Mouse (Mus musculus): Measurements from ENCODE around the gene Iqcb1.

Gene Iqcb1

GRCm38 (mm10) chr16:36875276-36875851 is 47.2 kb downstream of the Iqcb1 start:
- peak; percentile 49 for DNase-seq (ENCODE audit: low spot score)

- no peak for DNase-seq (ENCODE audit: low spot score)
Observed at GRCm38 (mm10) chr16:36877316-36877715, 49.1 kb downstream of the Iqcb1 start.

DNA sequence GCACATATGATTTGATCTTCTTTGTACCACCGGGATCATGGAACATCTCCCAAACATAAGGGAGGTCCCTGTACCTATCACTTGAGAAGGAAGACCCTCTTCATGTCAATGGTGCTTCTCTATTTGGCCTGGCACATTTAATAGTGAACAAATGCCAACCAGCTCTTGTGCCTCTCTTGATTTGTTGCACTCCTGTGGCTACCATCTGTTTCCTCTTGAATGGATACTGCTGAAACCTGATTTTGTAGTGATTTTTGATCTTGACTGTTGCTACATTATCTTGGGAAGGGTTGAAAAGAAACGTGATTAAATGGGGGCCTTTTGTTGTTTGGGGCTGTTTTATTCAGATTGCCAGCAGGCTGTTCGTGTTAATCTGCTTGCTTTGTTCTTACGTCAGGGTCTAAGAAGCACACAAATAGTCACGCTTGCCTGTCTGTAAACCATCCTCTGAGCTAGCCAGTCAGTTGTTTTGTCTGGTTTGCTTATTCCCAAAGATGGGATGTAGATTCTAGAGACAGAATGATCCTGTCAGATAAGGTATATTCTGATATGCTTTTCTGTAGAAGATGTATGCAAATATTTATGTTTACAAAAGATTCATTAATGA is 54.7 kb downstream of the Iqcb1 start:
- no peak for DNase-seq (ENCODE audit: low spot score)

DNA sequence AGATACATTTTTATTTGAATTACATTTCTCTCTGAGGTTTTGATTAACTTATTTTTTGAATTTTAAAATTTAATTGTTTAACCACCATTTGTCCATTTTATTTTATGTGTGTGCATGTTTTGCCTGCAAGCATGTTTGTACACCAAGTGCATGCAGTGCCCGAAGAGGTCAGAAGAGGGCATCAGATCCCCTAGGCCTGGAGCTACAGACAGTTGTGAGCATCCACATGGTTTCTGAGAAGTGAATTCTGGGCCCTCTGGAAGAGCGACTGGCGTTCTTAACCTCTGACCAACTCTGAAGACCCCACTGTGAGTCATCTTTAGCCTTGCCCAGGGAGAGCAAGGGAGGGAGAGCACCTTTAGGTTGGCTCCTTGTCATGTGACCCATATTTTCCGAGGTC is 56.7 kb downstream of the Iqcb1 start:
- no peak for DNase-seq (ENCODE audit: low spot score)

DNA sequence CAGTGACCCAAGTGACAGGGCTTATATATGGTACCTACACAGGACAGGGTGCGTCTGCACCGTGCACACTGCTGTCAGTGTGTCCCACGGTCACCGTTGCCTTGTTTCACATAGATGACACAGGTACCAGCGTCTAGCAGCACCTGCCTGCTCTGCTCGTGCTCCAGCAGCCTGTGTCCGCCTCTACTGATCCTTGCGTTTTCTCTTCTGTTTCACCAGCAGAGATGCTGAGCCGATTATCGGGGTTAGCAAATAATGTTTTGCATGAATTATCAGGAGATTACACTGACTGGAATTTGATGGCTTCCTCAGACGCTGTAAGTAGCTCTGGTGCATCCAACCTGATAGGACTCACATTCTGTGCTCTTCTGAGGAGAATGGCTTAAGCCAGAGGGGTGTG is 57.7 kb downstream of the Iqcb1 start:
- DNase-seq (ENCODE audit: low spot score), result no peak

DNA sequence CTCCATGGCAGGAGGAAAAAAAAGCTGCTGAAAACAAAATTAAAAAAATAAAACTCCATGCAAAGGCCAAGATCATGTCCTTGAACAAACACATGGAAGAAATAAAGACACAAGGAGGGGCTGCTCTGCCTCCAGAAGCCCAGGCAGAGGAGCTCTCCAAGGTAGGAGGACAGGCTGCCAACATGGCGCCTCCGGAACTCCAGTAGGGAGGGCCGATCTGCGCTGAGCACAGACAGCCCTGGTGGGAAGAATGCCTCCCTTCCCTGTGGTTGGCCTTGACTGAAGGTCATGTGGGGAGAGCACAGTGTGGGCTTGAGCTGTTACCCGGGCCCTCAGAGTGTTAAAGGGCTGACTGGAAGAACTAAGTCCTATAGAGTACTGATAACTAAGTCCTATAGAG is 59.4 kb downstream of the Iqcb1 start:
- no peak for DNase-seq (ENCODE audit: low spot score)

GRCm38 (mm10) chr16:36890559-36890958 is 62.4 kb downstream of the Iqcb1 start:
- DNase-seq (ENCODE audit: low spot score), result no peak

GRCm38 (mm10) chr16:36891415-36891814 is 63.2 kb downstream of the Iqcb1 start:
- DNase-seq (ENCODE audit: low spot score), result no peak

DNA sequence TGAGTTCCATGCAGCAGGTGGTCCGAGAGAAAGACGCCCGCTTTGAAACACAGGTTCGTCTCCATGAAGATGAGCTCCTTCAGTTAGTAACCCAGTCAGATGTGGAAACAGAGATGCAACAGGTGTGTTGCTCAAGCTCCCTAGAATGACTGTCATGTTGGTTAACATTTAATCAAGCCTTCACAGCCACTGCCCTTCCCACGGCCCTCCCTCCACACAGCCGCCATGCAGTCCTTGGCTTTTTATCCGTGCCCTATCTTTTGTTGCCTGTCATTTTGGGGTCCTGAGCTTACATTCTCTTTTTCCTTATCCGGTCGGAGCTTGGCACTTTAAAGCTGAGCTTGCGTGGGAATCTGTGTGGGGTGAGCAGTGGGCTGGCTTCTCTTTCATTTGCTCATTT is 65.1 kb downstream of the Iqcb1 start:
- DNase-seq (ENCODE audit: low spot score), result no peak

DNA sequence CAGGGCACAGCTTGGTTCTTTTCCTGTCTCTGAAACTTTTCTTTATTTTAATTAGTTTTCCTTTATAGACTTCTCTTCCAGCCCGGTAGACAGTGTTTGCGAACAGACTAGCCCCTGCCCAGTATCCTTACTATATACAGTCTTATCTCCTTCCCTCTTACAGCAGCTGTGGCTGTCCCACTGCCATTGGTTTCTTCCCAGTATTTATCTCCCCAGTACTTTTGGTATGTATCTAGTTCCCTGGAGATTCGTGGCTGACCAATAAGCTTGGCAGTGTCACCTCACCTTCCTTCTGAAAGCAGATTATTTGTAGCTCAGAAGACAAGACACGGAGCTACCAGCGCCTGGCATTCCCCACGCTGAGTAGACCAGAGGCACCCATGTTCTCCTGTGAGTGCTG is 68.5 kb downstream of the Iqcb1 start:
- DNase-seq (ENCODE audit: low spot score), result no peak

DNA sequence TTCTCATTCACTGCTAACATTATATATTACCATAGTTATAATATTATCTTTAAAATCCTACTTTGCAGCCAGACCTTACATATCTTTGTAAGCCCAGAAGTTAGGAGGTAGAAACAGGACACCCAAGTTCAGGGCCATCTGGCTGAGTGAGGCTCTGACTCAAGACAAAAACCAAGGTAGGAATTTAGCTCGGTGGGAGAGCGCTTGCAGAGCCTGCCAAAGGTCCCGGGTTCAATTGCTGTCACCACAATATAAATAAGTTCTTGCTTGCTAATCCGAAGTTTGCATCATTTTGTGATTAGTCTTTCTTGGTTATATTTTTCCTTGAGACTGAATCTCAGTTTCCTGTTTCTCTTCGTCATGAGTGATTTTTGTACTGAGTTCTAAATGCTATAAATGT is 75.0 kb downstream of the Iqcb1 start:
- DNase-seq (ENCODE audit: low spot score), result no peak

- DNase-seq (ENCODE audit: low spot score), result no peak
Observed at GRCm38 (mm10) chr16:36911909-36912308, 83.7 kb downstream of the Iqcb1 start.

DNA sequence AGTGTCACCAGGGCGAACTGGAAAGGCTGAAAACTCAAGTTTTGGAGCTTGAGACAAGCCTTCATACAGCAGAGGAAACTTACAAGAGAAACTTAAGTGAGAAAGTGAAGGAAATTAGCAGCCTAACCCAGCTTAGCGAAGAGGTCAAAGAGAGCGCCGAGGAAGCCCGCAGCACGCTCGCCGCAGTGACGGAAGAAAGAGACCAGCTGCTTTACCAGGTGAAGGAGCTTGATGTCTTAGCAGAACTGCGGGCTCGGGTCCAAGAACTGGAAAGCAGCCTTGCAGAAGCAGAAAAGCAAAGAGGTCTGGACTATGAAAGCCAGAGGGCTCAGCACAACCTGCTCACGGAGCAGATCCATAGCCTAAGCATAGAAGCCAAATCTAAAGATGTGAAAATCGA is 84.1 kb downstream of the Iqcb1 start:
- no peak for DNase-seq (ENCODE audit: low spot score)

DNA sequence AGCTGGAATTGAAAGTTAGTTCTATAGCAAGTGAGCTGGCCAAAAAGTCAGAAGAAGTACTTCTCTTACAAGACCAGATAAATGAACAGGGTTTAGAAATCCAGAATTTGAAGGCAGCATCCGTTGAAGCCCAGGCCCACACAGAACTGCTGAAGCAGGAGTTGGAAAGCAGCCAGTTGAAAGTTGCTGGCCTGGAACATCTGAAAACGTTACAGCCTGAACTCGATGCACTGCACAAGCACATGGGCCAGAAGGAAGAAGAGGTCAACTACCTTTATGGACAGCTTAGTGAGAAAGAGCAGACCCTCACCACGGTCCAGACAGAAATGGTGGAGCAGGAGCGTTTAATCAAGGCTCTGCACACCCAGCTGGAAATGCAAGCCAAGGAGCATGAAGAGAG is 86.0 kb downstream of the Iqcb1 start:
- no peak for DNase-seq (ENCODE audit: low spot score)

GRCm38 (mm10) chr16:36918505-36918904 is 90.3 kb downstream of the Iqcb1 start:
- no peak for DNase-seq (ENCODE audit: low spot score)

DNA sequence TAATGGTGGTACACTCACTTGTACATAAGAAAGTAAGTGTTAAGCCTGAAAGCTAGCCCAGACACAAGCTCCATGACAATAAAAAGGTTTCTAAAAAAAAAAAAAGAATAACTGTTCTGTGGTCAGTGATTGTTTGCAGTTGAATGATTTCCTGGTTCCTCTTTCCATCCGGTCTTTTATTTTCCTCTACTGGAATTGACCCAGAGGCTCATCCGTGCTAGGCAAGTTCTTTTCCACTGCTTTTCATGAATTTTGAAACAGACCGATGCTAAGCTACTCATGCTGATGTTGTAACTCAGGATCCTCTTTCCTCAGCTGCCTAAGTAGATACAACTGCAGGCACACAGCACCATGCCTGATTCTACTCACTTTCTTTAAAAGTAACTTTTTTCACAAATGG is 92.2 kb downstream of the Iqcb1 start:
- no peak for DNase-seq (ENCODE audit: low spot score)

DNA sequence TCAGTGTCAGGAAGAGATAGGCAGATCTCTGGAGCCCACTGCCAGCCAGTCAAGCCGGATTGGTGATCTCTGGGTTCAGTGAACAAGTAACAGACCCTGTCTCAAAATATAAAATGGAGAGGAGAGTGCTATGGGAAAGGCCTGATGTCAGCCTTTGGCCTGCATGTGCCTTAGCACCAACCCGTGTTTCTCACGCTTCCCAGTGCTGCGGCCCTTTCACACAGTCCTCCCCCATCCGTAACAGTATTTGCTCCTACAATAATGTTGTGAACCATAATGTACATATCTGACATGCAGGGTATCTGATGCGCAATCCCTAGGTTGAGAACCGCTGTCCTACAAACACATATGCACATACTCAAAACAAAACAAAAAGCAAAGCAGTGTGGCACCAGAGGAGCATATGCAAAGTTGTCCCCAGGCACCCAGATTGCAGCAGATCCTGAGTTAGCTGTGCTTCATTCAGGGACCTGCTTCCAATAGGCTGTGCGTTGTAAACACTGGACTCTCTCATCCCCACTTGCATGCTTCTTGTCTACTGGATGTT is 93.0 kb downstream of the Iqcb1 start:
- DNase-seq (ENCODE audit: low spot score), result no peak

- no peak for DNase-seq (ENCODE audit: low spot score)
Observed at GRCm38 (mm10) chr16:36921980-36922379, 93.8 kb downstream of the Iqcb1 start.
